Mouse (Mus musculus): Measurements from ENCODE around the gene Ift80. TPM values are rescaled to one million over a fixed set of nuclear protein-coding genes. Genes with fewer than 3 reads are reported as not detected.

The Ift80 gene
- polyA plus RNA-seq, 1 experiment: 4.1 TPM

DNA sequence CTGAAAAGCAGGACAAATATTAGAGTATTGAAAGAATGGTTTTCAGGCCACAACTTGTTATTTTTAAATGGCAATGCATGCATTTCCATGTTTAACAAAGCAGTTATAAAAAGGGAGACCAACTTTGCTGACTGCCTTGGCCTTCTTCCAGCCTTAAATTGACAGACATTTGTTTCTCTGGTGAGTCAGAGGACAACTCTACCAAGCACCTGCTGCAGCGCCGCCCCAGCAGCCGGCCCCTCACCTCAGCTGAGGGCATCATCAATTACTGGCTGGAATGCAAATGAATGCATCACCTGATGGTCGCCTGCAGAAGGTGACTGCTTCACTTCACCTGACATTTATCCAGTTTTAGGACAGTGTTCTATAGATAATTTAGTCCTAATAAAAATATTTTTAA lies 108.9 kb downstream of the Ift80 start:
- H3K79me3 ChIP-seq (ENCODE audit: low read depth): no peaks in the 10 kb centered on the region
- H3K4me3 ChIP-seq (ENCODE audit: insufficient read depth, poor library complexity, severe bottlenecking): no peak overlapping the region
- H3K27me3 ChIP-seq (ENCODE audit: control insufficient read depth, insufficient read depth, insufficient read length): no peaks in the 10 kb centered on the region

DNA sequence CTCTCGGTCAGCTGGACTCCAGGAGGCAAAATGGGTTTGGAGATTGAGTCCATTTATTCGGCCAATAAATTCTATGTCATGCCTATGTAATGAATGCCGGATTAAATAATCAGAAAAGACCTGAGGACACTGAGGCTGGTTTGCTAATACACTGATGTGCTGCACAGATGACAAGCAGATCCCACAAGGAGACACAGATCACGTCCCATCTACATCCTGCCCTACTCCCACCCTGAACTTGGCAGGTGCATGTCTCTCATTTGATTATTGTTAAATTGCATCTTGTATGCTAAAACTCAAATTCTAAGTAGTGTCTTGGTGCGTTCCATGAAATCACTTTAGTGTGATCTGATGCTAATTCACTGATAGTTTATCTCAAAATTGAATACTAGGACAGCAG lies 117.5 kb downstream of the Ift80 start:
- H3K4me3 ChIP-seq (ENCODE audit: insufficient read depth, poor library complexity, severe bottlenecking): no peak overlapping the region
- no peaks in the 10 kb centered on the region for H3K79me3 ChIP-seq (ENCODE audit: low read depth)
- H3ac ChIP-seq (ENCODE audit: control insufficient read depth, insufficient read length, low read depth): no peak overlapping the region
- TF ChIP-seq FOSL1 (IDR thresholded peaks at IDR 0.05; ENCODE audit: insufficient read depth, low read length, poor library complexity, severe bottlenecking) (no peak), MYOG (IDR thresholded peaks at IDR 0.05; ENCODE audit: control insufficient read depth, extremely low read depth, insufficient read length) (no peak), USF1 (IDR thresholded peaks at IDR 0.05; ENCODE audit: low read depth) (no peak), MYOD1 (IDR thresholded peaks at IDR 0.05; ENCODE audit: control insufficient read depth, insufficient read length, low read depth) (no peak), CEBPB (IDR thresholded peaks at IDR 0.05; ENCODE audit: low read depth) (no peak), CTCF (IDR thresholded peaks at IDR 0.05; ENCODE audit: control insufficient read depth, insufficient read depth, insufficient read length) (no peak), MAX (IDR thresholded peaks at IDR 0.05) (no peak)
- no peaks in the 10 kb centered on the region for H3K79me2 ChIP-seq (ENCODE audit: control insufficient read depth, insufficient read depth)
- peaks cover 3% of the 10 kb centered on the region for H3K27me3 ChIP-seq (ENCODE audit: control insufficient read depth, insufficient read depth, insufficient read length)
- no peaks in the 10 kb centered on the region for H3K36me3 ChIP-seq (ENCODE audit: control insufficient read depth, insufficient read depth)

More for the DNA sequence above, 108.9 kb downstream of the Ift80 start:
- Histone ChIP-seq H3ac (ENCODE audit: control insufficient read depth, insufficient read length, low read depth) (no peak overlapping the region), H3K79me2 (ENCODE audit: control insufficient read depth, insufficient read depth) (no peaks in the 10 kb centered on the region), H3K36me3 (ENCODE audit: control insufficient read depth, insufficient read depth) (peaks cover 7% of the 10 kb centered on the region)
- TF ChIP-seq MYOG (IDR thresholded peaks at IDR 0.05; ENCODE audit: control insufficient read depth, extremely low read depth, insufficient read length) (no peak), MYOD1 (IDR thresholded peaks at IDR 0.05; ENCODE audit: control insufficient read depth, insufficient read length, low read depth) (no peak), CEBPB (IDR thresholded peaks at IDR 0.05; ENCODE audit: low read depth) (no peak), USF1 (IDR thresholded peaks at IDR 0.05; ENCODE audit: low read depth) (no peak), CTCF (IDR thresholded peaks at IDR 0.05; ENCODE audit: control insufficient read depth, insufficient read depth, insufficient read length) (no peak), FOSL1 (IDR thresholded peaks at IDR 0.05; ENCODE audit: insufficient read depth, low read length, poor library complexity, severe bottlenecking) (no peak), MAX (IDR thresholded peaks at IDR 0.05) (no peak)

DNA sequence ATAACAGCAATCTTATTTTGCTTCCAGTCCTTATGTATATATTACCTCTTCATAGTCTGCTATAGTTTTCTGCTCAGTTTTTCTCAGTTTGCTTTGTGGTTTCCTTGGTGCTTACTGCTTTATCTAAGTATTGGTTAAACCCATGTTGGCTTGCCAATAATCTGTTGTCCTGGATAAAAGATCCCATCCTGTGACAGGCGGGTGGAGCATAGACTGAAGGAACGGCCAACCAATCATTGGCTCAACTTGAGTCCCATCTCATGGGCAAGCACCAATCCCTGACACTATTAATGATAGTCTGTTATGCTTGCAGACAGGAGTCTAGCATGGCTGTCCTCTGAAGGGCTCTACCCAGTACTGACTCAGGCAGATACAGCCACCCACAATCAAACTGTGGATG lies 130.3 kb downstream of the Ift80 start:
- Histone ChIP-seq H3ac (ENCODE audit: control insufficient read depth, insufficient read length, low read depth) (no peak overlapping the region), H3K79me3 (ENCODE audit: low read depth) (no peaks in the 10 kb centered on the region), H3K79me2 (ENCODE audit: control insufficient read depth, insufficient read depth) (no peaks in the 10 kb centered on the region), H3K27me3 (ENCODE audit: control insufficient read depth, insufficient read depth, insufficient read length) (peaks cover 18% of the 10 kb centered on the region), H3K4me3 (ENCODE audit: insufficient read depth, poor library complexity, severe bottlenecking) (no peak overlapping the region), H3K36me3 (ENCODE audit: control insufficient read depth, insufficient read depth) (no peaks in the 10 kb centered on the region)
- TF ChIP-seq MYOG (IDR thresholded peaks at IDR 0.05; ENCODE audit: control insufficient read depth, extremely low read depth, insufficient read length): no peak
- no peak for TF ChIP-seq FOSL1 (IDR thresholded peaks at IDR 0.05; ENCODE audit: insufficient read depth, low read length, poor library complexity, severe bottlenecking)
- no peak for TF ChIP-seq CTCF (IDR thresholded peaks at IDR 0.05; ENCODE audit: control insufficient read depth, insufficient read depth, insufficient read length)
- no peak for TF ChIP-seq USF1 (IDR thresholded peaks at IDR 0.05; ENCODE audit: low read depth)
- TF ChIP-seq MAX (IDR thresholded peaks at IDR 0.05): no peak

DNA sequence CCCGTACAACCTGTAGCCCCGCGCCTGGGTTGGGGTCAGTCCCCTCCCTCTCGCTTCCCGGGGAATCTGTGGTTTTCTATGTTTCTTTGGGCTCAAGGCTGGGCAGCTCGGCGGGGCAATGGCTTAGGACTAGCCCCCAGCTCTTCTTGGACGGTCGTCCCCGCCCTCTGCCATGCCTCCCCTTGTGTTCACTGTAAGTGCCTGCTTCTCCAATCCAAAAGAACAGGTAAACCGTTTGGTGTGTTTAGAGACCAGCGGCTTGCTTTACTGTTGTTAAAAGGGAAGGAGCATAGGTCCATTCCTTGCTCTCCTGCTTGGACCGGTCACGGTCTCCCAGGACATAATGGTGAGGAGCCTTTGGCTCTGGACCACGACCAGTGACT lies 133.8 kb downstream of the Ift80 start:
- H3K36me3 ChIP-seq (ENCODE audit: control insufficient read depth, insufficient read depth): no peaks in the 10 kb centered on the region
- peaks cover 18% of the 10 kb centered on the region for H3K27me3 ChIP-seq (ENCODE audit: control insufficient read depth, insufficient read depth, insufficient read length)
- H3K4me3 ChIP-seq (ENCODE audit: insufficient read depth, poor library complexity, severe bottlenecking): no peak overlapping the region
- no peak for TF ChIP-seq CEBPB (IDR thresholded peaks at IDR 0.05; ENCODE audit: low read depth)
- no peak for TF ChIP-seq FOSL1 (IDR thresholded peaks at IDR 0.05; ENCODE audit: insufficient read depth, low read length, poor library complexity, severe bottlenecking)
- no peak for TF ChIP-seq CTCF (IDR thresholded peaks at IDR 0.05; ENCODE audit: control insufficient read depth, insufficient read depth, insufficient read length)
- TF ChIP-seq MYOG (IDR thresholded peaks at IDR 0.05; ENCODE audit: control insufficient read depth, extremely low read depth, insufficient read length): no peak
- TF ChIP-seq MYOD1 (IDR thresholded peaks at IDR 0.05; ENCODE audit: control insufficient read depth, insufficient read length, low read depth): no peak
- no peak for TF ChIP-seq MAX (IDR thresholded peaks at IDR 0.05)
- TF ChIP-seq USF1 (IDR thresholded peaks at IDR 0.05; ENCODE audit: low read depth): no peak
- no peaks in the 10 kb centered on the region for H3K79me3 ChIP-seq (ENCODE audit: low read depth)
- no peak overlapping the region for H3ac ChIP-seq (ENCODE audit: control insufficient read depth, insufficient read length, low read depth)
- H3K79me2 ChIP-seq (ENCODE audit: control insufficient read depth, insufficient read depth): no peaks in the 10 kb centered on the region

DNA sequence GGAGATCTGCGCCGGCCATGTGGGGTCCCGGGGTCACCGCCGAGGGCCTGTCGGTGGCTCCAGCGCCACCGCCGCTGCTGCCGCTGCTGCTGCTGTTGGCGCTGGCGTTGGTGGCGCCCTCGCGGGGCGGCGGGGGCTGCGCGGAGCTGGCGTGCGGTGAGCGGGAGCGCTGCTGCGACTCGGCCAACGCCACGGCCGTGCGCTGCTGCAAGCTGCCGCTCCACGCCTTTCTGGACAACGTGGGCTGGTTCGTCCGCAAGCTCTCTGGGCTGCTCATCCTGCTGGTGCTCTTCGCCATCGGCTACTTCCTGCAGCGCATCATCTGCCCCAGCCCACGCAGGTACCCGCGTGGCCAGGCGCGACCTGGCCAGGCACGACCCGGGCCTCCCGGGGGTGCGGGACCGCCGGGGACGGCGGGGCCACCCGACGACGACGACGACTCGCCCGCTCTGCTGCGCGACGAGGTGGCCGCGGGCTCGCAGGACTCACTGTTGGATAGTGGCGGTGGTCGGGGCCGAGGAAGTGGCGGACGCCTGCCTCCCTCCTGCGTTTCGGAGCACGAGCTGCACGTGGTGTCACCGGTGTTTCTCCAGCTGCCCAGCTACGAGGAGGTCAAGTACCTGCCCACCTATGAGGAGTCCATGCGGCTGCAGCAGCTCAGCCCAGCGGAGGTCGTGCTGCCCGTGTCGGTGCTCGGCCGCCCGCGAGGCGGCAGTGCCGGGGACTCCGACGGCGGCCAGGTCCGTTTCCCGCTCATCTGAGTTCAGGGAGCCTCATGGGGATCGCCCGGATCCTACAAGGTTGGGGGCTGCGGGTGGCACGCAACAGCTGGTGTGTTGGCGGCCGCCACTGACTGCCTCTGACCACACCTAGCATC lies 134.4 kb downstream of the Ift80 start:
- no peaks in the 10 kb centered on the region for H3K79me2 ChIP-seq (ENCODE audit: control insufficient read depth, insufficient read depth)
- no peaks in the 10 kb centered on the region for H3K79me3 ChIP-seq (ENCODE audit: low read depth)
- H3K4me3 ChIP-seq (ENCODE audit: insufficient read depth, poor library complexity, severe bottlenecking): no peak overlapping the region
- H3K27me3 ChIP-seq (ENCODE audit: control insufficient read depth, insufficient read depth, insufficient read length): peaks cover 18% of the 10 kb centered on the region
- TF ChIP-seq MYOG (IDR thresholded peaks at IDR 0.05; ENCODE audit: control insufficient read depth, extremely low read depth, insufficient read length) (no peak), CEBPB (IDR thresholded peaks at IDR 0.05; ENCODE audit: low read depth) (no peak), MYOD1 (IDR thresholded peaks at IDR 0.05; ENCODE audit: control insufficient read depth, insufficient read length, low read depth) (no peak), USF1 (IDR thresholded peaks at IDR 0.05; ENCODE audit: low read depth) (no peak), FOSL1 (IDR thresholded peaks at IDR 0.05; ENCODE audit: insufficient read depth, low read length, poor library complexity, severe bottlenecking) (no peak), CTCF (IDR thresholded peaks at IDR 0.05; ENCODE audit: control insufficient read depth, insufficient read depth, insufficient read length) (no peak), MAX (IDR thresholded peaks at IDR 0.05) (no peak)
- H3K36me3 ChIP-seq (ENCODE audit: control insufficient read depth, insufficient read depth): no peaks in the 10 kb centered on the region
- no peak overlapping the region for H3ac ChIP-seq (ENCODE audit: control insufficient read depth, insufficient read length, low read depth)
